Mouse (Mus musculus): Measurements from ENCODE around the gene Cd300c2. TPM values are rescaled to one million over a fixed set of nuclear protein-coding genes. Genes with fewer than 3 reads are reported as not detected.
"Not testable (repeated sequence)": the region's sequence is repeated elsewhere in the genome, so short reads cannot be mapped to it uniquely, and the experiment has no call there.

The Cd300c2 gene
- total RNA-seq (2021) = 1 to 10 TPM; 5.3 to 8.6 TPM
- long read RNA-seq, experiment 1, partial matches to known transcripts = 0 of 2 reads
- long read RNA-seq, experiment 1, other reads (novel, unspliced or antisense) = 0 of 2 reads
- long read RNA-seq, experiment 2, partial matches to known transcripts = 0 of 1 reads
- long read RNA-seq, experiment 2, other reads (novel, unspliced or antisense) = 0 of 1 reads

GRCm38 (mm10) chr11:115001474-115002040 is at the start of gene Cd300c2:
Gene Cd300c2 (minus strand): TSS chr11:115001880.
- no peak for DNase-seq (ENCODE audit: low spot score in 2 of 2)

- DNase-seq (ENCODE audit: low spot score in 2 of 2) = peak in 1 of 2 experiments; percentile 12
These were observed 47.7 kb upstream of the Cd300c2 start for GRCm38 (mm10) chr11:115049282-115049895.

GRCm38 (mm10) chr11:115048259-115048658 is 46.6 kb upstream of the Cd300c2 start, which contains the start of gene Cd300ld3:
Gene Cd300ld3 (minus strand): TSS chr11:115048409.
- DNase-seq (ENCODE audit: low spot score in 2 of 2) = peak in 1 of 2 experiments; percentile 7

GRCm38 (mm10) chr11:115037669-115038068 is 36.0 kb upstream of the Cd300c2 start, which contains the start of gene Cd300ld5:
Gene Cd300ld5 (minus strand): TSS chr11:115037769.
- DNase-seq (ENCODE audit: low spot score in 2 of 2) = not testable (repeated sequence)

GRCm38 (mm10) chr11:115026912-115027311 is 25.2 kb upstream of the Cd300c2 start, which contains the start of gene Cd300ld4:
Gene Cd300ld4 (minus strand): TSS chr11:115027012.
- not testable (repeated sequence) for DNase-seq (ENCODE audit: low spot score in 2 of 2)

- DNase-seq (ENCODE audit: low spot score in 2 of 2) = not testable (repeated sequence)
These were observed 14.4 kb upstream of the Cd300c2 start, which contains the start of gene Cd300ld2 for GRCm38 (mm10) chr11:115016093-115016492. Gene Cd300ld2 (minus strand): TSS chr11:115016193.

GRCm38 (mm10) chr11:115004070-115004469 is 2.4 kb upstream of the Cd300c2 start:
- no peak for DNase-seq (ENCODE audit: low spot score in 2 of 2)

- DNase-seq (ENCODE audit: low spot score in 2 of 2) = no peak
These were observed 11.9 kb downstream of the Cd300c2 start, which contains the start of gene Cd300ld for GRCm38 (mm10) chr11:114989793-114990192. Gene Cd300ld (minus strand): TSS chr11:114989922.

- DNase-seq (ENCODE audit: low spot score in 2 of 2) = no peak
These were observed 19.8 kb downstream of the Cd300c2 start for GRCm38 (mm10) chr11:114981866-114982265.

GRCm38 (mm10) chr11:114972726-114973125 is 29.0 kb downstream of the Cd300c2 start:
- no peak for DNase-seq (ENCODE audit: low spot score in 2 of 2)

- DNase-seq (ENCODE audit: low spot score in 2 of 2) = no peak
These were observed 32.9 kb downstream of the Cd300c2 start, which contains the start of gene Cd300c for GRCm38 (mm10) chr11:114968752-114969207. Gene Cd300c (minus strand): TSS chr11:114969157.

GRCm38 (mm10) chr11:114965182-114965828 is 36.4 kb downstream of the Cd300c2 start:
- no peak for DNase-seq (ENCODE audit: low spot score in 2 of 2)

GRCm38 (mm10) chr11:114960369-114960768 is 41.3 kb downstream of the Cd300c2 start:
- DNase-seq (ENCODE audit: low spot score in 2 of 2) = no peak

Other genes starting within 250 kb of the Cd300c2 start
- gene Kif19a, start 236.5 kb downstream of the Cd300c2 start, total RNA-seq (2021) = under 1 TPM; 0.66 to 0.93 TPM
- gene Btbd17, start 205.9 kb downstream of the Cd300c2 start, total RNA-seq (2021) = not detected
- gene Gpr142, start 203.0 kb downstream of the Cd300c2 start, total RNA-seq (2021) = not detected
- gene Gprc5c, start 150.7 kb downstream of the Cd300c2 start, total RNA-seq (2021) = 1 to 10 TPM; 2.5 to 4.6 TPM
- 1 to 10 TPM; 1.3 to 3.3 TPM for gene Cd300a, start 111.8 kb downstream of the Cd300c2 start, total RNA-seq (2021)
- under 1 TPM; 0.40 to 0.80 TPM for gene Cd300lb, start 67.5 kb downstream of the Cd300c2 start, total RNA-seq (2021)
- not detected for gene Cd300c, start 32.7 kb downstream of the Cd300c2 start, total RNA-seq (2021)
- gene Cd300ld, start 12.0 kb downstream of the Cd300c2 start, total RNA-seq (2021) = 1 to 10 TPM; 1.1 to 2.5 TPM
- gene Cd300ld2, start 14.3 kb upstream of the Cd300c2 start, total RNA-seq (2021) = not detected
- gene Cd300ld4, start 25.1 kb upstream of the Cd300c2 start, total RNA-seq (2021) = under 1 TPM in 1 of 2 experiments, not detected in 1; 0.74 TPM
- gene Cd300ld5, start 35.9 kb upstream of the Cd300c2 start, total RNA-seq (2021) = 10 to 100 TPM in 1 of 2 experiments, 1 to 10 TPM in 1; 3.4 to 10.9 TPM
- 10 to 100 TPM in 1 of 2 experiments, 1 to 10 TPM in 1; 8.6 to 10.5 TPM for gene Cd300ld3, start 46.5 kb upstream of the Cd300c2 start, total RNA-seq (2021)
- under 1 TPM; 0.46 to 0.64 TPM for gene Cd300e, start 60.3 kb upstream of the Cd300c2 start, total RNA-seq (2021)
- 1 to 10 TPM in 1 of 2 experiments, under 1 TPM in 1; 0.76 to 1.3 TPM for gene Rab37, start 89.6 kb upstream of the Cd300c2 start, total RNA-seq (2021)
- gene Cd300lf, start 132.1 kb upstream of the Cd300c2 start, total RNA-seq (2021) = 1 to 10 TPM; 1.3 to 2.5 TPM
- 10 to 100 TPM; 17.2 to 19.3 TPM for gene Slc9a3r1, start 161.5 kb upstream of the Cd300c2 start, total RNA-seq (2021)
- 10 to 100 TPM; 20.3 to 20.7 TPM for gene Tmem104, start 185.6 kb upstream of the Cd300c2 start, total RNA-seq (2021)
- gene Nat9, start 186.0 kb upstream of the Cd300c2 start, total RNA-seq (2021) = 10 to 100 TPM; 26.2 to 27.6 TPM